21 mouse cellular contexts compared by ENCODE assay signal in the genomic region with DNA sequence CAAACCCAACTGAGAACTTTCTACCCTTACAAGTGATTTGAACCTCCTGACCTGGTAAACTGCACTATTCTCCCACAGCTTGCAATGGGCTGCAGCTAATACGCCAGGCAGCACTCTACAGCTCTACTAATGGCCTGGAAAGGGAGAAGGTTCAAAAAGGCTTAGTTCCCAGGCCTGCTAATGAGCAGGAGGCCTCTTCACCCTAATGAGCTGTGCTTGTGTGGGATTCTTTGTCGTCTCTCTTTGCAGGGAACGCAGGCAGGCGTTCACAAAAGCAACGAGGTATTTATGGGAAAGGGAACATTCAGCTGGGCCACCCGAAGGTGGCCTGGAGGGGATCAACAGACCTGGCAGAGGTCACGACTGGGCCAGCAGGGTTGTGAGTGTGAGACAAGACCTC.
DNase-seq lines count a peak whose midpoint lies in the region; ATAC-seq lines count a peak whose summit lies in the region.
"Had no signal": no experiment of that assay in that cellular context is flagged by ENCODE, and none has a peak within 500 bp of the region (broad histone marks: within the 10 kb centered on the region; RNA-seq: fewer than 3 reads in every experiment).

No protein-coding gene starts in this region.

- peak; percentile 23 for DNase-seq in limb, embryonic 11.5 days (ENCODE audit: low spot score)
- DNase-seq in limb, embryonic 10.5 days (ENCODE audit: low spot score), result no peak
- DNase-seq in embryo, embryonic 9.5 days (ENCODE audit: extremely low spot score), result peak; percentile 38
- DNase-seq in retina, adult 2 months (ENCODE audit: low read depth, low spot score), result peak; percentile 22
- no peak for DNase-seq in ovary, postnatal 14 days (ENCODE audit: low spot score)
- DNase-seq in spleen, adult 12 weeks (ENCODE audit: low spot score), result no peak
- no peak for DNase-seq in adrenal gland, adult 8-10 months
- DNase-seq: adrenal gland, postnatal 14 days; cerebellum, postnatal 10 days; heart, postnatal 14 days; kidney, adult 8-10 months; liver, postnatal 0 days; lung, postnatal 36 days; thymus, postnatal 36 days had no signal

- no peak overlapping the region for H3K4me2 ChIP-seq in limb, embryonic 11.5 days (ENCODE audit: low read depth, severe bottlenecking)
- 0 out of 2 replicates have a peak overlapping the region, but pooled peaks have one; percentile 20 for H3K4me2 ChIP-seq in forebrain, embryonic 13.5 days
- H3K4me2 ChIP-seq: embryonic facial prominence, embryonic 13.5 days; hindbrain, embryonic 15.5 days; limb, embryonic 15.5 days; neural tube, embryonic 13.5 days had no signal

- H3K9ac ChIP-seq in limb, embryonic 11.5 days (ENCODE audit: low read length), result no peak overlapping the region
- H3K9ac ChIP-seq in forebrain, embryonic 13.5 days, result no peak overlapping the region
- H3K9ac ChIP-seq: embryonic facial prominence, embryonic 13.5 days; hindbrain, embryonic 15.5 days; limb, embryonic 15.5 days; liver, postnatal 0 days; neural tube, embryonic 13.5 days had no signal

- H3K27ac ChIP-seq in limb, embryonic 11.5 days (replicated peaks; ENCODE audit: low read depth, low read length), result no peak overlapping the region
- H3K27ac ChIP-seq in limb, embryonic 10.5 days, result no peak overlapping the region
- H3K27ac ChIP-seq in forebrain, embryonic 13.5 days, result peak overlapping the region; percentile 48
- H3K27ac ChIP-seq: embryonic facial prominence, embryonic 13.5 days; hindbrain, embryonic 15.5 days; limb, embryonic 15.5 days; neural tube, embryonic 13.5 days; stomach, postnatal 0 days had no signal

- H3K36me3 ChIP-seq in limb, embryonic 11.5 days (ENCODE audit: control insufficient read depth, insufficient read depth, low read length), result no peaks in the 10 kb centered on the region
- 0 out of 2 replicates have a peak, but pooled peaks cover 5% of the 10 kb centered on the region for H3K36me3 ChIP-seq in limb, embryonic 10.5 days
- H3K36me3 ChIP-seq in forebrain, embryonic 13.5 days (ENCODE audit: poor library complexity, severe bottlenecking), result no peaks in the 10 kb centered on the region
- H3K36me3 ChIP-seq: embryonic facial prominence, embryonic 13.5 days; G1E; hindbrain, embryonic 15.5 days; limb, embryonic 15.5 days; neural tube, embryonic 13.5 days had no signal

- ATAC-seq in limb, embryonic 11.5 days (ENCODE audit: insufficient number of reproducible peaks, low FRiP score, low TSS enrichment, low read depth), result no peak
- ATAC-seq in forebrain, embryonic 13.5 days, result peak; percentile 75
- ATAC-seq: liver, postnatal 0 days had no signal

- H3K4me3 ChIP-seq in limb, embryonic 11.5 days (ENCODE audit: low read depth, low read length), result no peak overlapping the region
- H3K4me3 ChIP-seq in limb, embryonic 10.5 days, result no peak overlapping the region
- H3K4me3 ChIP-seq in forebrain, embryonic 13.5 days, result no peak overlapping the region
- H3K4me3 ChIP-seq: embryonic facial prominence, embryonic 13.5 days; hindbrain, embryonic 15.5 days; limb, embryonic 15.5 days; neural tube, embryonic 13.5 days had no signal

- 0 out of 2 replicates have a peak, but pooled peaks cover 2% of the 10 kb centered on the region for H3K27me3 ChIP-seq in limb, embryonic 11.5 days (ENCODE audit: control insufficient read depth, insufficient read depth, low read length)
- H3K27me3 ChIP-seq in limb, embryonic 10.5 days (ENCODE audit: low read depth, poor library complexity, severe bottlenecking), result peaks cover 86% of the 10 kb centered on the region
- H3K27me3 ChIP-seq in forebrain, embryonic 13.5 days, result peaks cover 5% of the 10 kb centered on the region; the same call in 1 of the 2 replicates

- 28% methylated on average over 7 of the region's 7 CpGs for WGBS in limb, embryonic 11.5 days
- WGBS in limb, embryonic 10.5 days, result 22% methylated on average over 7 of the region's 7 CpGs
- 11% methylated on average over 7 of the region's 7 CpGs for WGBS in forebrain, embryonic 13.5 days

- no peaks in the 10 kb centered on the region for H3K4me1 ChIP-seq in limb, embryonic 11.5 days (ENCODE audit: control insufficient read depth, insufficient read depth, low read length)
- H3K4me1 ChIP-seq in limb, embryonic 10.5 days, result peaks cover 3% of the 10 kb centered on the region; the same call in 1 of the 2 replicates
- peaks cover 61% of the 10 kb centered on the region for H3K4me1 ChIP-seq in forebrain, embryonic 13.5 days
- H3K4me1 ChIP-seq: embryonic facial prominence, embryonic 13.5 days; hindbrain, embryonic 15.5 days; limb, embryonic 15.5 days had no signal

- H3K9me3 ChIP-seq in limb, embryonic 11.5 days (ENCODE audit: control insufficient read depth, low read length), result no peaks in the 10 kb centered on the region
- H3K9me3 ChIP-seq in limb, embryonic 10.5 days (replicated peaks), result no peaks in the 10 kb centered on the region
- no peaks in the 10 kb centered on the region for H3K9me3 ChIP-seq in forebrain, embryonic 13.5 days (replicated peaks)
- H3K9me3 ChIP-seq: embryonic facial prominence, embryonic 13.5 days; G1E; hindbrain, embryonic 15.5 days; limb, embryonic 15.5 days; neural tube, embryonic 13.5 days had no signal

Comparison
In these comparisons a context has a peak if more than half of its experiments do, and no peak if none do; other contexts are left out.
1. DNase-seq: peak in limb, embryonic 11.5 days (single experiment), embryo, embryonic 9.5 days (single experiment) and retina, adult 2 months (single experiment); none in limb, embryonic 10.5 days (single experiment), ovary, postnatal 14 days (single experiment), spleen, adult 12 weeks (single experiment) and adrenal gland, adult 8-10 months (single experiment).